Mouse (Mus musculus) testis, adult 2 months (tissue): ENCODE data around the gene Cdk2.

Experiments used
- CTCF ChIP-seq: fragments of 200-500 bp; IDR thresholded peaks from 2 replicates; pipeline ENCODE4 v1.5.1; 2012; ENCODE audit warnings: low read depth, mild to moderate bottlenecking, inconsistent platforms, low read length, moderate library complexity; ENCODE audit not compliant: control insufficient read depth, insufficient read depth, insufficient replicate concordance
- POLR2A ChIP-seq: fragments of 200-500 bp; IDR thresholded peaks from 2 replicates; pipeline ENCODE4 v1.6.1; 2012; ENCODE audit warnings: low read depth, mild to moderate bottlenecking, inconsistent platforms, low read length, moderate library complexity; ENCODE audit not compliant: control insufficient read depth

- TF ChIP-seq CTCF (no peak), POLR2A (no peak)
Observed at GRCm38 (mm10) chr10:128657844-128658243, 47.0 kb downstream of the Cdk2 start.
